Mouse (Mus musculus): ENCODE measurements around the gene Gm37240. TPM values are rescaled to one million over a fixed set of nuclear protein-coding genes. Genes with fewer than 3 reads are reported as not detected.

The Gm37240 gene
- total RNA-seq, 2 experiments from 2014 or later = 1.4 to 2.4 TPM

GRCm38 (mm10) chr3:85749348-85749747, 138.0 kb downstream of the Gm37240 start:
- no peak overlapping the region for H3K27ac ChIP-seq
- no peak overlapping the region for H3K4me3 ChIP-seq
- no peak for DNase-seq (ENCODE audit: low spot score in 2 of 2)
- no peak for TF ChIP-seq CTCF (conservative IDR thresholded peaks at IDR 0.05)

- Histone ChIP-seq H3K4me3 (no peak overlapping the region), H3K27ac (no peak overlapping the region)
- no peak for TF ChIP-seq CTCF (conservative IDR thresholded peaks at IDR 0.05)
- DNase-seq (ENCODE audit: low spot score in 2 of 2) = no peak
Observed at GRCm38 (mm10) chr3:85748863-85749262, 138.5 kb downstream of the Gm37240 start.

- no peak overlapping the region for H3K4me3 ChIP-seq
- H3K27ac ChIP-seq = no peak overlapping the region
- no peak for DNase-seq (ENCODE audit: low spot score in 2 of 2)
- no peak for TF ChIP-seq CTCF (conservative IDR thresholded peaks at IDR 0.05)
Observed at GRCm38 (mm10) chr3:85746116-85746515, 141.2 kb downstream of the Gm37240 start.

- no peak for DNase-seq (ENCODE audit: low spot score in 2 of 2)
- no peak for TF ChIP-seq CTCF (conservative IDR thresholded peaks at IDR 0.05)
- no peak overlapping the region for H3K27ac ChIP-seq
- no peak overlapping the region for H3K4me3 ChIP-seq
Observed at GRCm38 (mm10) chr3:85741767-85742166, 145.6 kb downstream of the Gm37240 start.

GRCm38 (mm10) chr3:85738591-85738990, 148.7 kb downstream of the Gm37240 start:
- TF ChIP-seq CTCF (conservative IDR thresholded peaks at IDR 0.05) = no peak
- H3K4me3 ChIP-seq = no peak overlapping the region
- no peak for DNase-seq (ENCODE audit: low spot score in 2 of 2)

GRCm38 (mm10) chr3:85733939-85734729, 153.2 kb downstream of the Gm37240 start:
- Histone ChIP-seq H3K27ac (peak overlapping the region; percentile 83), H3K4me3 (no peak overlapping the region)
- TF ChIP-seq CTCF (conservative IDR thresholded peaks at IDR 0.05) = peak; percentile 59
- no peak for DNase-seq (ENCODE audit: low spot score in 2 of 2)

More at GRCm38 (mm10) chr3:85738591-85738990, 148.7 kb downstream of the Gm37240 start:
- no peak overlapping the region for H3K27ac ChIP-seq

- Histone ChIP-seq H3K27ac (peak overlapping the region; percentile 69), H3K4me3 (no peak overlapping the region)
- no peak for DNase-seq (ENCODE audit: low spot score in 2 of 2)
- TF ChIP-seq CTCF (conservative IDR thresholded peaks at IDR 0.05) = no peak
Observed at GRCm38 (mm10) chr3:85727171-85727570, 160.1 kb downstream of the Gm37240 start.

GRCm38 (mm10) chr3:85725971-85726370, 161.3 kb downstream of the Gm37240 start:
- Histone ChIP-seq H3K4me3 (no peak overlapping the region), H3K27ac (no peak overlapping the region)
- no peak for TF ChIP-seq CTCF (conservative IDR thresholded peaks at IDR 0.05)
- DNase-seq (ENCODE audit: low spot score in 2 of 2) = no peak

GRCm38 (mm10) chr3:85725110-85725509, 162.2 kb downstream of the Gm37240 start:
- DNase-seq (ENCODE audit: low spot score in 2 of 2) = no peak
- H3K4me3 ChIP-seq = no peak overlapping the region
- H3K27ac ChIP-seq = no peak overlapping the region
- TF ChIP-seq CTCF (conservative IDR thresholded peaks at IDR 0.05) = no peak

- no peak overlapping the region for H3K27ac ChIP-seq
- no peak for TF ChIP-seq CTCF (conservative IDR thresholded peaks at IDR 0.05)
- no peak for DNase-seq (ENCODE audit: low spot score in 2 of 2)
- no peak overlapping the region for H3K4me3 ChIP-seq
Observed at GRCm38 (mm10) chr3:85722581-85722980, 164.7 kb downstream of the Gm37240 start.

- no peak for DNase-seq (ENCODE audit: low spot score in 2 of 2)
- TF ChIP-seq CTCF (conservative IDR thresholded peaks at IDR 0.05) = no peak
- Histone ChIP-seq H3K4me3 (no peak overlapping the region), H3K27ac (no peak overlapping the region)
Observed at GRCm38 (mm10) chr3:85715764-85716297, 171.5 kb downstream of the Gm37240 start.

GRCm38 (mm10) chr3:85713936-85714709, 173.2 kb downstream of the Gm37240 start:
- H3K27ac ChIP-seq = no peak overlapping the region
- TF ChIP-seq CTCF (conservative IDR thresholded peaks at IDR 0.05) = no peak

GRCm38 (mm10) chr3:85710695-85711094, 176.6 kb downstream of the Gm37240 start:
- Histone ChIP-seq H3K4me3 (no peak overlapping the region), H3K27ac (no peak overlapping the region)
- no peak for TF ChIP-seq CTCF (conservative IDR thresholded peaks at IDR 0.05)
- no peak for DNase-seq (ENCODE audit: low spot score in 2 of 2)

More at GRCm38 (mm10) chr3:85713936-85714709, 173.2 kb downstream of the Gm37240 start:
- DNase-seq (ENCODE audit: low spot score in 2 of 2) = no peak
- no peak overlapping the region for H3K4me3 ChIP-seq
